Mouse (Mus musculus) hindbrain, embryonic 16.5 days (tissue): ENCODE measurements around the gene Eif3c. TPM values are rescaled to one million over a fixed set of nuclear protein-coding genes. Genes with fewer than 3 reads are reported as not detected.
A peak's percentile ranks its signal among the peaks of the same experiment; 100 is the strongest.

Source experiments
- ATAC-seq: fragments of 200-750 bp; cut with Nextera tagmentation; 2 replicates; pipeline ENCODE4 v1.8.0; 2017; ENCODE audit warnings: moderate TSS enrichment, moderate library complexity
- H3K27ac ChIP-seq: fragments of 300-500 bp; sonication (generic); 2 replicates; pipeline ENCODE4 v1.5.1; 2014; ENCODE audit warnings: low read depth, mild to moderate bottlenecking, control low read depth, low read length, moderate library complexity
- H3K27me3 ChIP-seq: fragments of 300-500 bp; sonication (generic); replicated peaks from 2 replicates; pipeline ENCODE4 v1.6.1; 2014; ENCODE audit warnings: low read length; ENCODE audit not compliant: control insufficient read depth, insufficient read depth
- H3K36me3 ChIP-seq: fragments of 300-500 bp; sonication (generic); 2 replicates; pipeline ENCODE4 v1.6.1; 2014; ENCODE audit warnings: mild to moderate bottlenecking, low read length, moderate library complexity, mixed read lengths; ENCODE audit not compliant: control insufficient read depth, insufficient read depth
- H3K4me1 ChIP-seq: fragments of 300-500 bp; sonication (generic); 2 replicates; pipeline ENCODE4 v1.6.1; 2014; ENCODE audit warnings: low read depth, low read length; ENCODE audit not compliant: control insufficient read depth, insufficient read depth
- H3K4me2 ChIP-seq: fragments of 300-500 bp; sonication (generic); 2 replicates; pipeline ENCODE4 v1.6.1; 2014; ENCODE audit warnings: mild to moderate bottlenecking, low read length, control low read depth, moderate library complexity
- H3K4me3 ChIP-seq: fragments of 300-500 bp; sonication (generic); 2 replicates; pipeline ENCODE4 v1.5.1; 2014; ENCODE audit warnings: mild to moderate bottlenecking, low read length, control low read depth, moderate library complexity
- H3K9ac ChIP-seq: fragments of 300-500 bp; sonication (generic); 2 replicates; pipeline ENCODE4 v1.6.1; 2014; ENCODE audit warnings: low read depth, mild to moderate bottlenecking, control low read depth, low read length, moderate library complexity
- H3K9me3 ChIP-seq: fragments of 300-500 bp; sonication (generic); 2 replicates; pipeline ENCODE4 v1.6.1; 2014; ENCODE audit warnings: mild to moderate bottlenecking, low read length, moderate library complexity; ENCODE audit not compliant: control insufficient read depth
- WGBS: fragments of 180-500 bp; shearing (Covaris S2); extraction: QIAGEN DNeasy Blood & Tissue Kit; methylation state at CpG from one replicate; pipeline ENCODE4 v1.1.7; 2014; 5-methylcytosine and 5-hydroxymethylcytosine counted together
- polyA plus RNA-seq: library from polyadenylated mRNA; unstranded; fragments of >200 nt; fragmentation: Nextera tagmentation; extraction: Ambion mirVana; gene quantifications from 2 replicates; pipeline ENCODE4 v1.2.1, GENCODE M21; 2015

Gene Eif3c
- polyA plus RNA-seq, 1 experiment from 2014 or later: 172 TPM

DNA sequence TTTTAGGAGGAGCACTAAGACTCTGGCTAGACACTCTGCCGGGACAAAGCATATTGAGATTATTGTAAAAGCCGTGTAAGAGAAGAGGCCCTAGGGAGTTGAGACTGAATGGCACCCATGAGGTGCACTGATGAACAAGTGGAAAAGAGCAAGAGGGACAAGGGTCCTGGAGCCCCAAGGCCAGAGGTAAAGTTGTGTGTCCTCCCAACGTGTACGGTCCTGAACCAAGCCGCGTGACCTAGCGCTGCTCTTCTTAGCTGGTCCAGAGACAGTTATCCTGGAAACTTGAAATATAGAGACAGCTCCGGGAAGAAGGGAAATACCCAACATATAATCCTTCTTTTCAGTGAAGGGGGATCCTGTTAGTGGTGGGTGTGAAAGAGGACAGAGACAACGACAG, 29.7 kb downstream of the Eif3c start:
- Histone ChIP-seq H3K27me3 (peaks cover 5% of the 10 kb centered on the region; the same call in 1 of the 2 replicates), H3K4me3 (peak overlapping the region; percentile 50), H3K4me1 (peaks cover 4% of the 10 kb centered on the region), H3K27ac (no peak overlapping the region), H3K4me2 (peak overlapping the region; percentile 95), H3K36me3 (no peaks in the 10 kb centered on the region), H3K9ac (peak overlapping the region; percentile 78; the same call in 1 of the 2 replicates), H3K9me3 (no peaks in the 10 kb centered on the region)
- ATAC-seq: no peak
- 58% methylated on average over 9 of the region's 9 CpGs for WGBS

DNA sequence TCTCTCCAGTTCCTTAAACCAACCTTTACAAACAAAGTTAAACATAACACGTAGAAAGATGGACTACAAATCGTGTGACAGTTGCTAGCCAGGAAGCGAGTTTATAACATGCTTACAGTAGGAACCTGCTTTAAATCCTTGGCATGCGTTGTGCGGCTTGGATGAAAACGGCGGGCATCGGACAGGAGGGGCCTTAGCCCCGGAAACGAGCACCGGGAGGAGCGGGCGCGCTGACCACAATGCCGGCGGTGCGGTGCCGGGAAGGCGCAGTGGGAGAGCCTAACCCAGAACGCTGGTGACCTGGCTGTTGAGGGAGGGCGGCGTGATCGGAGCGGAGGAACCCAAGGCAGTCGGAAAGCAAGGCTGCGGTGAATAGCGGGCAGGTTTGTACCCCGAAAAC, 30.4 kb downstream of the Eif3c start:
- Histone ChIP-seq H3K4me3 (peak overlapping the region; percentile 50), H3K4me1 (peaks cover 4% of the 10 kb centered on the region), H3K9me3 (no peaks in the 10 kb centered on the region), H3K27ac (no peak overlapping the region), H3K9ac (peak overlapping the region; percentile 78), H3K4me2 (peak overlapping the region; percentile 95), H3K36me3 (no peaks in the 10 kb centered on the region), H3K27me3 (peaks cover 5% of the 10 kb centered on the region; the same call in 1 of the 2 replicates)
- no peak for ATAC-seq
- WGBS: 2% methylated on average over 28 of the region's 28 CpGs

- Histone ChIP-seq H3K4me1 (peaks cover 4% of the 10 kb centered on the region), H3K4me2 (no peak overlapping the region), H3K9me3 (no peaks in the 10 kb centered on the region), H3K9ac (no peak overlapping the region), H3K36me3 (no peaks in the 10 kb centered on the region), H3K4me3 (no peak overlapping the region), H3K27ac (no peak overlapping the region), H3K27me3 (peaks cover 5% of the 10 kb centered on the region)
- WGBS: 77% methylated on average over 1 of the region's 1 CpGs
- no peak for ATAC-seq
These were observed 32.8 kb downstream of the Eif3c start for GRCm38 (mm10) chr7:126533434-126533833.

GRCm38 (mm10) chr7:126528166-126528577, 38.0 kb downstream of the Eif3c start:
- no peaks in the 10 kb centered on the region for H3K36me3 ChIP-seq
- peak overlapping the region; percentile 72 for H3K27ac ChIP-seq
- H3K4me2 ChIP-seq: no peak overlapping the region
- ATAC-seq: no peak
- H3K9me3 ChIP-seq: no peaks in the 10 kb centered on the region
- H3K4me3 ChIP-seq: no peak overlapping the region
- 8% methylated on average over 1 of the region's 1 CpGs for WGBS
- peak overlapping the region; percentile 54; the same call in 1 of the 2 replicates for H3K9ac ChIP-seq
- H3K27me3 ChIP-seq: no peaks in the 10 kb centered on the region; the same call in 1 of the 2 replicates
- peaks cover 2% of the 10 kb centered on the region; the same call in 1 of the 2 replicates for H3K4me1 ChIP-seq

GRCm38 (mm10) chr7:126523316-126523715, 42.9 kb downstream of the Eif3c start:
- H3K27ac ChIP-seq: no peak overlapping the region
- H3K4me2 ChIP-seq: no peak overlapping the region
- peaks cover 2% of the 10 kb centered on the region; the same call in 1 of the 2 replicates for H3K4me1 ChIP-seq
- no peaks in the 10 kb centered on the region for H3K36me3 ChIP-seq
- no peaks in the 10 kb centered on the region for H3K9me3 ChIP-seq
- no peak for ATAC-seq
- H3K9ac ChIP-seq: no peak overlapping the region
- H3K27me3 ChIP-seq: no peaks in the 10 kb centered on the region
- no peak overlapping the region for H3K4me3 ChIP-seq
- WGBS: 81% methylated on average over 3 of the region's 3 CpGs

- no peaks in the 10 kb centered on the region for H3K9me3 ChIP-seq
- H3K4me3 ChIP-seq: no peak overlapping the region
- H3K27me3 ChIP-seq: no peaks in the 10 kb centered on the region
- H3K9ac ChIP-seq: no peak overlapping the region
- H3K4me2 ChIP-seq: no peak overlapping the region
- no peaks in the 10 kb centered on the region for H3K36me3 ChIP-seq
- no peak overlapping the region for H3K27ac ChIP-seq
- WGBS: 56% methylated on average over 2 of the region's 2 CpGs
- ATAC-seq: no peak
- H3K4me1 ChIP-seq: no peaks in the 10 kb centered on the region
These were observed 46.7 kb downstream of the Eif3c start for GRCm38 (mm10) chr7:126519513-126519912.

GRCm38 (mm10) chr7:126518261-126518941, 47.8 kb downstream of the Eif3c start:
- no peaks in the 10 kb centered on the region for H3K36me3 ChIP-seq
- ATAC-seq: no peak
- no peaks in the 10 kb centered on the region for H3K27me3 ChIP-seq
- no peaks in the 10 kb centered on the region for H3K9me3 ChIP-seq
- no peak overlapping the region for H3K4me3 ChIP-seq
- no peak overlapping the region for H3K4me2 ChIP-seq
- no peaks in the 10 kb centered on the region for H3K4me1 ChIP-seq
- WGBS: 73% methylated on average over 5 of the region's 5 CpGs
- H3K9ac ChIP-seq: no peak overlapping the region
- H3K27ac ChIP-seq: no peak overlapping the region

DNA sequence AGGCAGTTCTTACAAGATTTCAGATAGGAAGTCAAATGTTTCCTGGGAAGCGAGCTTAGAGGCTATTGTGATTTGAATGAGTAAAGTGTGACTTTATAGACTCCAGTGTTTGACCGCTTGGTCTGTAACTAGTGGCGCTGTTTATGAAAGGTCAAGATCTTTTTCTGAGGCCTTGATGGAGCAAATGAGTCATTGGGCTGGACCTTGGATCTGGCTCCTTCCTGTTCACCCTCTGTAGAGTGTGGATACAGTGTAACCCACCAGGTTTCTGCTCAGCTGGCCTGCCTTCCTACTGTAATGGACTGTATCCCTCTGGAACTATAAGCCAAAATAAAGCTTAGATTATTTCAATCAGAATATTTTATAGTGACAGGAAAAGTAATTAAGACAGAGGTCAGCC, 54.9 kb downstream of the Eif3c start:
- no peaks in the 10 kb centered on the region for H3K4me1 ChIP-seq
- no peak overlapping the region for H3K4me3 ChIP-seq
- no peak overlapping the region for H3K9ac ChIP-seq
- WGBS: 90% methylated on average over 3 of the region's 3 CpGs
- no peak overlapping the region for H3K27ac ChIP-seq
- no peaks in the 10 kb centered on the region for H3K27me3 ChIP-seq
- no peaks in the 10 kb centered on the region for H3K9me3 ChIP-seq
- no peaks in the 10 kb centered on the region for H3K36me3 ChIP-seq
- H3K4me2 ChIP-seq: no peak overlapping the region
- no peak for ATAC-seq

GRCm38 (mm10) chr7:126507126-126507778, 59.0 kb downstream of the Eif3c start:
- Histone ChIP-seq H3K27me3 (no peaks in the 10 kb centered on the region), H3K4me3 (no peak overlapping the region), H3K4me2 (no peak overlapping the region), H3K4me1 (peaks cover 6% of the 10 kb centered on the region; the same call in 1 of the 2 replicates), H3K9ac (no peak overlapping the region), H3K36me3 (no peaks in the 10 kb centered on the region), H3K27ac (no peak overlapping the region), H3K9me3 (no peaks in the 10 kb centered on the region)
- no peak for ATAC-seq
- 88% methylated on average over 8 of the region's 8 CpGs for WGBS
